Mouse (Mus musculus) G1E-ER4 (cell line): Measurements from ENCODE around the gene Snx8. TPM values are rescaled to one million over a fixed set of nuclear protein-coding genes. Genes with fewer than 3 reads are reported as not detected.

Source experiments
- GATA1 ChIP-seq: IDR thresholded peaks from one replicate; pipeline ENCODE4 v1.8.0; 2012; ENCODE audit warnings: low read length, inconsistent platforms
- polyA plus RNA-seq: library from polyadenylated mRNA; stranded (reverse); fragments of >175 nt; gene quantifications from 2 replicates; pipeline ENCODE4 v1.2.3, GENCODE M21; 2012

Gene Snx8
- 20.3 and 22.7 TPM in 2 replicates for polyA plus RNA-seq

DNA sequence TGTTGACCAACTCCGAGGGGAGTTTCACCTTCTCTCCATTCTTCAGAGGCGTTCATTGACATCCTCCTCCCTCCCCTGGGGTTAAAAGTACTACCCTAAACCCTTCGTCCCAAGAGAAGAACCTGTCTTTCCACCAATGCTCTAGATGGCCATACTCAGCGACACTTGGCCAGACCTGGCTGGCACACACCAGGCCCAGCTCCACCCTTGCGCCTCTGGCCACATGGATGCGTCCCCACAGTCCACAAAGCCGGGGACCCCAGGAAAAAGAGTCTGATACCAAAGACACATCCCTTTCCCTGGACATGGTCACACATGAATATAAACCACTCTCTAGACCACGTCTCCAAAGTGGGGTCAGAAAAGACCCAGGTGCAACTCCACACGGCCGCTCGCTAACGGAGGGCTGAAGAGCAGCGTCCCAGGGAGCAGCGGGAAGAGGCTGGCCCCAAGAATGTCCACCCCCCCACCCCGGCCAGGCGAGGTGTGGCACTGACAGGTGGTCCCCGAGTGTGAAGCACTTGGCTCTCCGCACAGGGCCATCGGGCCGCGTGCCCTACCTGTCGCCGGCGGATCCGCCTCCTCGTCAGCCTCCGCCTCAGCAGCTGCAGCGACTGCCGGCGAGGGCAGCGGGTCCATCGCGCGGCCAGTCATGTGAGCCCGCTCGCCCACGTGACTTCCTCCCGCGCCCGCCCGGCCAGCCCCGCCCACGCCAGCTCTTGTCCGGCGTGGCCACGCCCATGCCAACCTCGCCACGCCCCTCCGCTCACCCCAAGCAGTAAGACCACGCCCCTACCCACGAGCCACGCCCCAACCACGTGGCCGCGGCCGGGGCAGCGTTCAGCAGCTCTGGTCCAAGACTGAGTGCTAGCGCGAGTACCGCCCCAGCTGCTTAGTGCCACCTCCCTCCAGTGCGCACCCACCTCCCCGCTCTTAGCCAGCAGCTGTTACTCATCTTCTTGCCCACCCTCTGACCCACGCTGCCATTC, at the start of gene Snx8:
TSS of gene Snx8 (minus strand) at position 675 of the 989 bp plus-strand sequence.
- TF ChIP-seq GATA1: no peak

GRCm38 (mm10) chr5:140425016-140425783, 36.1 kb upstream of the Snx8 start:
- TF ChIP-seq GATA1: no peak

- TF ChIP-seq GATA1: no peak
These were observed 31.6 kb upstream of the Snx8 start for GRCm38 (mm10) chr5:140420616-140421015.

- TF ChIP-seq GATA1: no peak
These were observed 30.5 kb upstream of the Snx8 start for GRCm38 (mm10) chr5:140419442-140420080.

DNA sequence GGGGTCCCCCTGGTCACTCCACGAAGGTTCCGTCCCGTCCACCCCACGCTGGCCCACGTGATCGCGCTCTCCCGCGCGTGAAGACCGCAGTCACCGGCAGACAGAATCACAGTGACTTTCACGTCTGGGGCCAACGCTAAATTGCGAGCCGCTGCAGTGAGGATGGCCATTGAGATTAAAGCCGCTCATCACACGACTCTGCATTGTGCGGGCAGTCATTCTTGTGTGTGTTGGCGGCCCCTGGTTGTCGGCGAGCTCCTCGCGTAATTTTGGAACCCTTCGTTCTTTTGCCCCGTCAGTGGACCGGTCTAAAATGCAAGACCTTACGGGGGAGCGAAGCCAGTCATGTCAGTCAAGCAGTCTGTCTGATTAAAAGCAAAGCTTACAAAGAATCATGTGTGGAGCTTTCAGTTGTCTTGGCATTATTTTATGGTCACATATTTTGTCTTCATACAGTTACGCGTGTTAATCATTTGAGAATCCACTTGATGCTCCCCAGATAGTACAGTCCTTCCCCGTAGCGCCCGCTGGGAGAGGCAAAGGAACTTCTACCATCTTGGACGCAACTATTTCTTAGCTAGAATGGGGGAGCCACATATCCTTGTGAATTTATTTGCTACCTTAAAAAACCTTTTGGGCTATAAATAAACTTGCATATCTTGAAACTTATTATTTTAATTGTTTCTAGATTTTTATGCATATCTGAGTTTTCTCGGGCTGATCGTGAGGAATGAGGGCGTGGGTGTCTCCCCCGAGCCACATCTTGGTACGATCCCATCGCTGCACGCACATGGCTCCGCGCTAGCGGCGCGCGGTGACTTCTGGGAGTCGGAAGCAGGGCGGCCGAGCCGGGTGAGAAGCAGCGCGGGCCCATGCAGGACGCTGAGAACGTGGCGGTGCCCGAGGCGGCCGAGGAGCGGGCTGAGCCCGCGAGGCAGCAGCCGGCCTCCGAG, 29.7 kb upstream of the Snx8 start, which contains the start of gene Eif3b:
TSS of gene Eif3b (plus strand) at position 840 of the 953 bp plus-strand sequence.
- TF ChIP-seq GATA1: no peak

- TF ChIP-seq GATA1: no peak
These were observed 29.0 kb upstream of the Snx8 start for GRCm38 (mm10) chr5:140418106-140418488.

DNA sequence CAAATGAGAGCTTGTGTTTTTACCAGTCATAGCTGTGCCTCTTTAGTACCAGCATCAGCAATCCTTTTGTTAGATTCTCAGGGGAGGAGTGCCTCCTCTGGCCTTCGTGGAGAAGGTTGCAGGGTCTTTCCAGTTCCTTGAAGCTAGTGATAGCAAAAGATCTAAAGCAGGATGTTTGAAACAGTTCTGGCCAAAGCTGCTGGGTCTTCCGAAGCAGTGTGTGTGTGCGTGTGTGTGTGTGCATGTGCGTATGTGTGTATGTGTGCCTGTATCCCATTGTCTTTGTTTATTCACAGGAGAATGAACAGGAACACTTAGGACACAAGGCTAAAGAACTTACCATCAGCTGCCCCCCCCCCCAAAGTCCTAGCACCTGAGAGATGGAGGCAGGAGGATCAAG, 25.6 kb upstream of the Snx8 start:
- TF ChIP-seq GATA1: no peak

DNA sequence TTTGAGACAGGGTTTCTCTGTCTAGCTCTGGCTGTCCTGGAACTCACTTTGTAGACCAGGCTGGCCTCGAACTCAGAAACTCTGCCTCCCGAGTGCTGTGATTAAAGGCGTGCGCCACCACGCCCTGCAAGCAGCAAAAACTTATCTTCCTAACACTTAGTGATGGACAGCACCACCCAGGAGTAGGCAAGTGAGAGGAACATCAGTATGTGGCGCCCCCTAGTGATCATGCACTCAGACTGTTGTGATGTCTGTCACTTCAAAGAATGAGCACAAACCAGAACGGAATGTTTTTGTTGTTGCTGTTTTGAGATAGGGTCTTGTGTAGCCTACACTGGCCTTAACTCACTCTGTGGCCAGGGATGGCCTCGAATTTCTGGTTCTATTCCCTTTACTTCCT, 22.3 kb upstream of the Snx8 start:
- TF ChIP-seq GATA1: no peak

GRCm38 (mm10) chr5:140408801-140409200, 19.7 kb upstream of the Snx8 start:
- no peak for TF ChIP-seq GATA1

DNA sequence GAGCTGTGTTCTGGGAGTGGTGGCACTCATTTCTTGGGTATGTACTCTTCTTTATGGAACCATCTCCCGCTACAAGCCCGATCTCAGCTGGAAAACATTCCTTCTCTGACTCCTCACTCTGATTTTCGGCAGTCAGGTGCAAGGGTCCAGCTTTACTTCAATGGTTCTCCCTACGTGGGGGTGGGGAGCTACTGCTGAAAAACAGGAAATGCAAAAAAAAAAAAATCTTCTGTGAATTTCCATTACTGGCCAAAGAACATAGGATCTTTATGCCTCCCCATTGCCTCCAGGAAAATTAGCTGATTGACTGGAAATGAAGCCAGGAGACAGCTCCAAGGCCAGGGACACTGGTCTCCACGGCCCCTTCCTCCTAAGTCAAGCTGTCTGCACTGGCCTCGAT, 17.6 kb upstream of the Snx8 start:
- no peak for TF ChIP-seq GATA1

DNA sequence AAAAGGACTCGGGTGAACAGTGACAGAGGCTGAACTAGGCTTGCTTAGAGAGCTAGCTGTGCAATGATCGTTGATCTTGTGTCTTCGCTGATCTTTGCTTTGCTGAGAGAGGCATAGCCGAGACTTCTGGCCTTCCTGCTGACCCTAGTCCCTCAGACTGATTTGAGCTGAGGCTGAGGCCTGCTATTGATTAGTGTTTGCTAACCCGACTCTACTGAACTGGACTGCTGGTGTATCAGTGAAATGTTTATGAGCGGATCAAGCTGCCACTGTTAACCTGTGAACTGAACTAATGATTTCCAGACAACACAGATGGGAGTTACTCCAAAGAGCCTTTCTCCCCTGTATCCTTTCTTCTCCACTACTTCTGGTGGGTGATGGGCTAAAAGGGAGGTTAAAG, 16.1 kb upstream of the Snx8 start:
- TF ChIP-seq GATA1: no peak

DNA sequence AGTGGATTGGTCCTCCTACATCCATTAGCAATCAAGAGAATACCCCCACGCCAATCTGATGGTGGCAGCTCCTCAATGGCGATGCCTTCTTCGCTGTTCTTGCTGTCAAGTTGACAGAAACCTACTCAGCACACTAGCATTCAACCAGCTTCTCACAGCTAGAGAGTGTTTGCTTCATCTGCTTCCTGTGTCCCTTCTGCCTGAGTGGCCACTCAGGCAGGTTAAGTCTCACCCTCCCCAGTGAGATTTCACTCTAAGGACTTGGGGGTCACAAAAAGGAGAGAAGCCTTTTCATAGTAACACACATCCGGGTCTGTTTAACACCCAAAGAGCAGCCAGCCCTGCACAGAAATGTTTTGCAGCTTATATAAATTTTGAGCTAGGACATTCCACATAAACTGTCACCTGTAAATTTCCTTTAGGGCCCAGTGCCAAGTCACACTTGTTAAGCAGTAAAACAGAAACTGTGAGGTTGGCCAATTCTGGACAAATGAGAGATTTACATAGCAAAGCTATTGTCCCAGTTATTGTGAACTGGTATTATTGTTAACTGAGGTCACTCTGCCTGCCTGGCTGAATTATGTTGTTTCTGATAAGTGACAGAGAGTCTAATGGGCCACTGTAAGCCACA, 13.7 kb upstream of the Snx8 start:
- no peak for TF ChIP-seq GATA1

GRCm38 (mm10) chr5:140396166-140396940, 7.3 kb upstream of the Snx8 start:
- no peak for TF ChIP-seq GATA1
